Mouse (Mus musculus): ENCODE results near the gene Rps2. TPM values are rescaled to one million over a fixed set of nuclear protein-coding genes. Genes with fewer than 3 reads are reported as not detected.

Gene Rps2
- total and polyA plus RNA-seq, 3 experiments: 1,852 to 4,516 TPM; not detected in 1

GRCm38 (mm10) chr17:24707801-24708425 is 10.0 kb upstream of the Rps2 start:
- H3K36me3 ChIP-seq (ENCODE audit: control insufficient read depth in 1 of 2, insufficient read depth in 2 of 2, low read length in 2 of 2): peaks cover 0 to 5% of the 10 kb centered on the region in 2 experiments; a peak in 2 of 4 replicates
- peak overlapping the region; percentile 75 for H3K27ac ChIP-seq (ENCODE audit: control insufficient read depth, low read depth, low read length)
- H3K4me1 ChIP-seq (ENCODE audit: control insufficient read depth in 1 of 2, insufficient read depth in 2 of 2, low read length in 2 of 2): peaks cover 0 to 2% of the 10 kb centered on the region in 2 experiments; a peak in 1 of 4 replicates
- H3K79me2 ChIP-seq (ENCODE audit: control insufficient read depth, insufficient read depth, low read length, poor library complexity): peaks cover 7% of the 10 kb centered on the region
- DNase-seq (ENCODE audit: low read depth, low spot score): peak; percentile 70
- TF ChIP-seq ELF1 (IDR thresholded peaks at IDR 0.05; ENCODE audit: low read depth, low read length) (no peak), ZC3H11A (IDR thresholded peaks at IDR 0.05; ENCODE audit: low read depth, low read length) (no peak), MAFK (IDR thresholded peaks at IDR 0.05; ENCODE audit: borderline replicate concordance, low read depth, low read length) (no peak), TAL1 (IDR thresholded peaks at IDR 0.05; ENCODE audit: low read length) (no peak), TBP (IDR thresholded peaks at IDR 0.05; ENCODE audit: low read depth, low read length) (0 out of 2 replicates have a peak, but pooled peaks have one; percentile 4), ETS1 (IDR thresholded peaks at IDR 0.05; ENCODE audit: low read depth, low read length) (no peak), ZMIZ1 (IDR thresholded peaks at IDR 0.05; ENCODE audit: low read depth, low read length) (no peak), MYB (IDR thresholded peaks at IDR 0.05; ENCODE audit: low read depth, low read length) (no peak), POLR2A (IDR thresholded peaks at IDR 0.05; ENCODE audit: control insufficient read depth in 1 of 2, insufficient read depth in 1 of 2, low read depth in 1 of 2, low read length in 2 of 2, poor library complexity in 1 of 2) (peak in 1 of 2 experiments; percentile 13; a peak in 1 of 4 replicates), HCFC1 (IDR thresholded peaks at IDR 0.05; ENCODE audit: low read depth, low read length) (no peak), GABPA (IDR thresholded peaks at IDR 0.05; ENCODE audit: low read depth, low read length) (no peak), MAZ (IDR thresholded peaks at IDR 0.05; ENCODE audit: low read depth, low read length) (no peak)
- peak overlapping the region; percentile 85 for H3K9ac ChIP-seq (ENCODE audit: control insufficient read depth, low read depth, low read length, poor library complexity, severe bottlenecking)
- H3K4me3 ChIP-seq (ENCODE audit: control insufficient read depth in 1 of 2, insufficient read depth in 1 of 2, low read depth in 2 of 2, low read length in 2 of 2): peak overlapping the region; percentile 89 to 100
- H3K27me3 ChIP-seq (ENCODE audit: control insufficient read depth in 1 of 2, insufficient read depth in 2 of 2, low read length in 2 of 2): no peaks in the 10 kb centered on the region
- H3K9me3 ChIP-seq (replicated peaks; ENCODE audit: insufficient read depth, low read length): no peaks in the 10 kb centered on the region

DNA sequence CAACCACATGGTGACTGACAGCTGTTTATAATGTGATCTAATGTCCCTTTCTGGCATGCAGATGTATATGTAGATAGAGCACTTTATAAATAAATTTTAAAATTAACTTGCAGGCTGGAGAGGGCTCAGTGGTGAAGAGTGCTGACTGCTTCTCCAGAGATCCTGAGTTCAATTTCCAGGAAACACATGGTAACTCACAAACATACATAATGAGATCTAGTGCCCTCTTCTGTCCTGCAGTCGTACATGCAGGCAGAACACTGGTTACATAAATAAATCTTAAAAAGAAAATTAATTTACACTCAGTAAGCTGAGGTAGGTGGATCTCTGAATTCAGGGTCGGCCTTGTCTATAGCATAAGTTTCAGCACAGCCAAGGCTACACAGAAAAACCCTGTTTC is 9.3 kb upstream of the Rps2 start:
- Histone ChIP-seq H3K27ac (ENCODE audit: control insufficient read depth, low read depth, low read length) (no peak overlapping the region), H3K79me2 (ENCODE audit: control insufficient read depth, insufficient read depth, low read length, poor library complexity) (peaks cover 7% of the 10 kb centered on the region), H3K9me3 (replicated peaks; ENCODE audit: insufficient read depth, low read length) (no peaks in the 10 kb centered on the region), H3K4me1 (ENCODE audit: control insufficient read depth in 1 of 2, insufficient read depth in 2 of 2, low read length in 2 of 2) (peaks cover 0 to 2% of the 10 kb centered on the region in 2 experiments; a peak in 1 of 4 replicates), H3K27me3 (ENCODE audit: control insufficient read depth in 1 of 2, insufficient read depth in 2 of 2, low read length in 2 of 2) (no peaks in the 10 kb centered on the region), H3K4me3 (ENCODE audit: control insufficient read depth in 1 of 2, insufficient read depth in 1 of 2, low read depth in 2 of 2, low read length in 2 of 2) (peak overlapping the region in 1 of 2 experiments; percentile 2; a peak in 1 of 4 replicates), H3K9ac (ENCODE audit: control insufficient read depth, low read depth, low read length, poor library complexity, severe bottlenecking) (no peak overlapping the region), H3K36me3 (ENCODE audit: control insufficient read depth in 1 of 2, insufficient read depth in 2 of 2, low read length in 2 of 2) (peaks cover 0 to 5% of the 10 kb centered on the region in 2 experiments; a peak in 2 of 4 replicates)
- peak; percentile 76 for DNase-seq (ENCODE audit: low read depth, low spot score)
- TF ChIP-seq ZNF384 (IDR thresholded peaks at IDR 0.05; ENCODE audit: low read depth, low read length) (0 out of 2 replicates have a peak, but pooled peaks have one; percentile 22), ETS1 (IDR thresholded peaks at IDR 0.05; ENCODE audit: low read depth, low read length) (no peak), GABPA (IDR thresholded peaks at IDR 0.05; ENCODE audit: low read depth, low read length) (no peak), CTCF (IDR thresholded peaks at IDR 0.05 in 2 of 3, conservative IDR thresholded peaks at IDR 0.05 in 1 of 3; ENCODE audit: control insufficient read depth in 1 of 3, insufficient read depth in 1 of 3, low read depth in 2 of 3, low read length in 3 of 3, poor library complexity in 1 of 3, severe bottlenecking in 1 of 3) (no peak; a peak in 2 of 6 replicates), MYB (IDR thresholded peaks at IDR 0.05; ENCODE audit: low read depth, low read length) (no peak)
